Mouse (Mus musculus) lung, embryonic 14.5 days (tissue): ENCODE measurements around the gene Gphb5. TPM values are rescaled to one million over a fixed set of nuclear protein-coding genes. Genes with fewer than 3 reads are reported as not detected.
A peak's percentile ranks its signal among the peaks of the same experiment; 100 is the strongest.
"Not testable (repeated sequence)": the region's sequence is repeated elsewhere in the genome, so short reads cannot be mapped to it uniquely, and the experiment has no call there.

Experiments used
- ATAC-seq: fragments of 200-750 bp; cut with Nextera tagmentation; 2 replicates; pipeline ENCODE4 v1.8.0; 2017; ENCODE audit warnings: mild to moderate bottlenecking, moderate TSS enrichment, moderate library complexity; ENCODE audit not compliant: insufficient read depth
- DNase-seq: peaks from one replicate; pipeline ENCODE4 v3.0.0-alpha.2; 2015
- H3K27ac ChIP-seq: fragments of 300-500 bp; sonication (generic); 2 replicates; pipeline ENCODE4 v1.5.1; 2014; ENCODE audit warnings: low read depth, mild to moderate bottlenecking, moderate library complexity
- H3K27me3 ChIP-seq: fragments of 300-500 bp; sonication (generic); 2 replicates; pipeline ENCODE4 v1.6.1; 2014; ENCODE audit warnings: low read length, control low read depth; ENCODE audit not compliant: insufficient read depth
- H3K36me3 ChIP-seq: fragments of 300-500 bp; sonication (generic); 2 replicates; pipeline ENCODE4 v1.6.1; 2014; ENCODE audit warnings: control low read depth; ENCODE audit not compliant: insufficient read depth
- H3K4me1 ChIP-seq: fragments of 300-500 bp; sonication (generic); 2 replicates; pipeline ENCODE4 v1.6.1; 2014; ENCODE audit warnings: antibody characterized with exemption, control low read depth; ENCODE audit not compliant: insufficient read depth
- H3K4me2 ChIP-seq: fragments of 300-500 bp; sonication (generic); 2 replicates; pipeline ENCODE4 v1.6.1; 2014; ENCODE audit warnings: mild to moderate bottlenecking
- H3K4me3 ChIP-seq: fragments of 300-500 bp; sonication (generic); 2 replicates; pipeline ENCODE4 v1.5.1; 2014; ENCODE audit warnings: low read depth, low read length
- H3K9ac ChIP-seq: fragments of 300-500 bp; sonication (generic); 2 replicates; pipeline ENCODE4 v1.6.1; 2014
- H3K9me3 ChIP-seq: fragments of 300-500 bp; sonication (generic); 2 replicates; pipeline ENCODE4 v1.6.1; 2016; ENCODE audit warnings: low read depth, low read length, control low read depth
- CTCF ChIP-seq: IDR thresholded peaks from 2 replicates; pipeline ENCODE4 v1.5.1; 2016; ENCODE audit warnings: antibody characterized with exemption, low read depth
- WGBS: fragments of 180-500 bp; shearing (Covaris S2); extraction: QIAGEN DNeasy Blood & Tissue Kit; methylation state at CpG from one replicate; pipeline ENCODE4 v1.1.7; 2014; 5-methylcytosine and 5-hydroxymethylcytosine counted together
- polyA plus RNA-seq: library from polyadenylated mRNA; unstranded; fragments of >200 nt; fragmentation: Nextera tagmentation; extraction: Ambion mirVana; gene quantifications from 2 replicates; pipeline ENCODE4 v1.2.1, GENCODE M21; 2014

Gene Gphb5
- polyA plus RNA-seq, 1 experiment from 2014 or later, result not detected

GRCm38 (mm10) chr12:75450592-75450991, 34.0 kb upstream of the Gphb5 start:
- ATAC-seq (no peak), DNase-seq (no peak)
- H3K9me3 ChIP-seq, result no peaks in the 10 kb centered on the region
- no peak for TF ChIP-seq CTCF
- 86% methylated on average over 8 of the region's 8 CpGs for WGBS
- H3K36me3 ChIP-seq, result peaks cover 36% of the 10 kb centered on the region
- no peak overlapping the region for H3K4me3 ChIP-seq
- H3K4me2 ChIP-seq, result no peak overlapping the region
- no peak overlapping the region for H3K27ac ChIP-seq
- no peaks in the 10 kb centered on the region for H3K27me3 ChIP-seq
- no peaks in the 10 kb centered on the region for H3K4me1 ChIP-seq
- H3K9ac ChIP-seq, result no peak overlapping the region

DNA sequence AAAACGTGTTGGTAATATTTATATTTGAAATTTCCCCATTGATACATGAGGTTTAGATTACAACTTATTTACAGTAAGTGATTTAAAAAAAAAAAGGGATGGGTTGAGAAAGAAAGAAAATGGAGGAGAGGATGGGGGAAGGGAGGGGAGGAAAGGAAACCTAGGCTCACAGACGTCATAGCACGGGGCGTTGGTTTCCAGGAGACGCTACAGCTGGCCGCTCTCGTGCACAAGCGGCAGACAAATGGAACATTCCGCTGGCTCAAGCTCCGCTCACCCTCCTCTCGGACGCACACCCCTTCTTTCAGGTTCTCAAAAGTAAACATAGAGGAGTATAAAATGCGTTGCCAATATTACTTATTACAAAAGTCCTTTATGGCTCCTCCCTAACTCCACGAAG, 33.4 kb upstream of the Gphb5 start:
- Histone ChIP-seq H3K4me2 (no peak overlapping the region), H3K27me3 (no peaks in the 10 kb centered on the region), H3K9me3 (no peaks in the 10 kb centered on the region), H3K36me3 (peaks cover 36% of the 10 kb centered on the region), H3K4me3 (no peak overlapping the region), H3K4me1 (no peaks in the 10 kb centered on the region), H3K27ac (no peak overlapping the region), H3K9ac (no peak overlapping the region)
- 40% methylated on average over 14 of the region's 14 CpGs for WGBS
- ATAC-seq, result peak; percentile 72; the same call in 1 of the 2 replicates
- no peak for TF ChIP-seq CTCF
- DNase-seq, result peak; percentile 60

DNA sequence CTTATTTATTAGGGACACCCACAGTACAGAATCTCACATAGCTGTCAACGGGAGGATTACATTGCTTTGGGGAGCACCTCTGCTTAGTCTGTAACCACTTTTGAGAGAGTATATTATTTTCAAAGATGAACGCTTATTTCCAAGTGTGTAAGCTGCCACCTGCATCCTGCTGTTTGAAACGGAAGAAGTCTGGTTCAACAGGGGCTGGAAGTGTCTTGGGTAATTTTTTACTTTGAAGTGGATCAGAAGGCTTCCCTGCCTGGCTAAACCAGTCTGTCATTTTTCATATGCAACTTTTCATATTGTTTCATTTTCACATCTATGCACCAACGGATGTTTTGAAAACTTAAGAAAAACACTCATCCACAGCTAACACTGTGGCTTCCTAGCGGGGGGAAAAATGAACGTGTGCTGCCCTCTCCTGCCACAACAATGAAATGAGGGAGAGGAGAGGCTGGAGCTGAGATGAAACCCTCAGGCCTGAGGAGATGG, 32.9 kb upstream of the Gphb5 start:
- Histone ChIP-seq H3K4me3 (no peak overlapping the region), H3K27ac (no peak overlapping the region), H3K4me2 (no peak overlapping the region), H3K36me3 (peaks cover 36% of the 10 kb centered on the region), H3K9me3 (no peaks in the 10 kb centered on the region), H3K27me3 (no peaks in the 10 kb centered on the region), H3K4me1 (no peaks in the 10 kb centered on the region), H3K9ac (no peak overlapping the region)
- WGBS, result 52% methylated on average over 6 of the region's 6 CpGs
- peak; percentile 52 for TF ChIP-seq CTCF
- DNase-seq, result peak; percentile 46
- ATAC-seq, result no peak

GRCm38 (mm10) chr12:75448921-75449320, 32.3 kb upstream of the Gphb5 start:
- WGBS, result 57% methylated on average over 5 of the region's 5 CpGs
- Histone ChIP-seq H3K27me3 (no peaks in the 10 kb centered on the region), H3K4me2 (no peak overlapping the region), H3K27ac (no peak overlapping the region), H3K36me3 (peaks cover 36% of the 10 kb centered on the region), H3K9ac (no peak overlapping the region), H3K4me3 (no peak overlapping the region), H3K9me3 (no peaks in the 10 kb centered on the region), H3K4me1 (no peaks in the 10 kb centered on the region)
- no peak for TF ChIP-seq CTCF
- ATAC-seq, result peak; percentile 16; the same call in 1 of the 2 replicates
- DNase-seq, result peak; percentile 46

GRCm38 (mm10) chr12:75446245-75446644, 29.7 kb upstream of the Gphb5 start:
- no peak for TF ChIP-seq CTCF
- no peak overlapping the region for H3K9ac ChIP-seq
- H3K4me3 ChIP-seq, result no peak overlapping the region
- no peaks in the 10 kb centered on the region for H3K27me3 ChIP-seq
- 62% methylated on average over 7 of the region's 7 CpGs for WGBS
- no peaks in the 10 kb centered on the region for H3K9me3 ChIP-seq
- no peaks in the 10 kb centered on the region for H3K4me1 ChIP-seq
- H3K36me3 ChIP-seq, result peaks cover 13% of the 10 kb centered on the region
- no peak overlapping the region for H3K27ac ChIP-seq
- peak; percentile 51 for DNase-seq
- peak; percentile 64 for ATAC-seq
- no peak overlapping the region for H3K4me2 ChIP-seq

DNA sequence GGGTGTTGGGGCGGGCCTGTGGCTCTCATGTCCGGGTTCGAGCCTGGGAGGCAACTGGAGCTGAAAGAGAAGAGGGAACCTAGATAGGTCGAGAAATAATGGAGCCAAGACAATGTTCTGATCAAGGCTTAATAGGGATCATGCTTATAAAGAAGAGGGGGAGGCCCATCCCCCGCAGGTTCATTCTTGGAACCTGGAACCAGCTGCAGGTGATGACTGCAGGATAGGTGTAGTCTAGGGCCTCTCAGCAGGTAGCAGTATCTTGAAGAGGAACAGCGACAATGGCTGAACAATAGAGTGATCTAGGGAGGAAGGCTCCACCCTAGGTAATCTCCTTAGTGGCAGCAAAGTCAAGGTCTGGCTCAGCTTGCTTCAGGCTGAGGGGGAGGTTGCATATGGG, 15.8 kb upstream of the Gphb5 start:
- not testable (repeated sequence) for H3K27ac ChIP-seq, H3K9ac ChIP-seq

DNA sequence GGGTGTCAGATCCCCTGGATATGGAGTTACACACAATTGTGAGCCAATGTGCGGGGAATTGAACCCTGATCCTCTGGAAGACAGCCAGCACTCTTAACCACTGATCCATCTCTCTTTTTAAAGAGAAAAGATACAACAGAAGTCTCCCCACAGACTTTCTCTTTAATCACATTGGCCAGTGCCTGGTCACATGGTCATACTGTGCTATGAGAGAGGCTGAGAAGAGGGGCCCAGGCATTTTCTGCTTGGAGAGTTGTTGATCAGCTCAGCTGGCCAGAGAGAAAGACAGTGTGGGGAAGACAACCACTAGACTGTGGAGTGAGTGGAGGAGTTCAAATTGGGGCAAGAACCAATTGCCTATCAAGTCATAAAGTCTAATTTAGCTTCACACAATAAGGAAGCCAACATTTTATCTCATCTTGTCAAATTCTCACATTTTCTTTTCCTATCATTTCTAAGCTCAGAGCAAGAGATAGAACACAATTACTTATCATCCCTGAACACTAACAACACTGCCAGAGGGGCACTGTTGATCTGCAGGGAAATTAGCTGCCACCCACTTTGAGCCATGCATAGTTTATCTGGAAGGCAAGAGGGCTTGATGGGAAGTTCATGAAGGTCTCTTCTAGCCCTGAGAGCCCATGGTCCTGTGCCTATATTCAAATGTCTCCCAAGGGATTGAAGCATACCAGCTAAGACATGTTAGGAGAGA, 13.3 kb upstream of the Gphb5 start:
- Histone ChIP-seq H3K4me3 (no peak overlapping the region), H3K4me2 (no peak overlapping the region), H3K4me1 (no peaks in the 10 kb centered on the region), H3K9ac (no peak overlapping the region), H3K36me3 (no peaks in the 10 kb centered on the region), H3K27me3 (no peaks in the 10 kb centered on the region), H3K9me3 (no peaks in the 10 kb centered on the region), H3K27ac (no peak overlapping the region)
- WGBS, result 74% methylated on average over 1 of the region's 1 CpGs
- ATAC-seq (no peak), DNase-seq (no peak)
- no peak for TF ChIP-seq CTCF

More for the DNA sequence above, 15.8 kb upstream of the Gphb5 start:
- 79% methylated on average over 6 of the region's 6 CpGs for WGBS
- not testable (repeated sequence) for H3K4me3 ChIP-seq, ATAC-seq, H3K4me1 ChIP-seq, H3K4me2 ChIP-seq, H3K27me3 ChIP-seq, H3K36me3 ChIP-seq, DNase-seq, H3K9me3 ChIP-seq
